Mouse (Mus musculus): Measurements from ENCODE around the gene Trim8.

Gene Trim8

DNA sequence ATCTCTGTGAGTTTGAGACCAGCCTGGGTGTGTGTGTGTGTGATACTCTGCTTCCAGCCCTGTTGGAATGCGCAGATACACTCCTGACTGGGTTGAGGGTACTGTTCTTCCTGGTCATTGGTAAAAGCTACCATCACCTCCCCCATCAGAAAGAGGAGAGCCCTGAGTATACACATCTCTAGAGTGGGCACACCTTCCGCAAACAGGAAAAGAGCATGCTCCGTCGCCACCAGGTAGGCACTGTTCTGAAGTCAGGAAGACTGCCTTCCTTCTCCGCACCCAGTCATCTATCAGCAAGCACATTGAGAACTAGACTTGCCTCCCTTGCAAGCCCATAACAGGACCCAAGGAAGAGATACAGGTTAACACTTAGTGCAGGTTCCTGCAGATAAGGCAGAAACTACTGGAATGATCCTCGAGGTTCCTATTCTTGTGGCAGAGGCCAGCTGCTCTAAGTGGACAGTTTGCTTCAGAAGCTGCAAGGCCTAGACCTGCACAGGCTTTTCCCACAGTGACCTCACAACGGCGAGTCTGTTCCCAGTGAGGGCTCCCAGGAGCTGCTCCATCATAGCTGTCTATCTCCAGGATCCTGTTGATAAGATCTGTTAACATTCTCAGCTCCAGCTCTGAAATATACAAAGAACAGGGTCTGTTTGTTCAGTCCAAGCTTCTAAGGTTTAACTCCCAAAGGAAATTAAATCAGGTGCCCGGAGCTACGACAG, 20.7 kb upstream of the Trim8 start:
- DNase-seq (ENCODE audit: low spot score in 2 of 2) = no peak

DNA sequence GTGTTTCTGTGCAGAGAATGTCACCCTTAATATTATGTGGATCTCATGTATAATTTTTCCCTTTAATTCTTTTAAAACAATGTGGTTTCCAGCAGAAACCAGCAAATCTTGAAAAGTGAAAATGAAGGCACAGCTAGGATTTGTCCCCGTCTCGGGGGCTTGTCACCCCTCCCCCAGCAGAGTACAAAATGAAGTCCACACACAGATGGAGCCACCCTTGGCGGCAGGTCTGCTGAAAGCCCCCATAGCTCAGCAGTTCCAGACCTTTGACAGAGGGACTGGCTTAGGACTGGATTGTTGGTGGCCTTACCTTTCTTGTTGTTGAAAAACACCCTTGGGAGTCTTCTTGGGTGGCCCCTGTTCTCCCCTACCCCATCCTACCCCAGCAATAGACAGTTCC, 20.1 kb upstream of the Trim8 start:
- DNase-seq (ENCODE audit: low spot score in 2 of 2) = no peak

DNA sequence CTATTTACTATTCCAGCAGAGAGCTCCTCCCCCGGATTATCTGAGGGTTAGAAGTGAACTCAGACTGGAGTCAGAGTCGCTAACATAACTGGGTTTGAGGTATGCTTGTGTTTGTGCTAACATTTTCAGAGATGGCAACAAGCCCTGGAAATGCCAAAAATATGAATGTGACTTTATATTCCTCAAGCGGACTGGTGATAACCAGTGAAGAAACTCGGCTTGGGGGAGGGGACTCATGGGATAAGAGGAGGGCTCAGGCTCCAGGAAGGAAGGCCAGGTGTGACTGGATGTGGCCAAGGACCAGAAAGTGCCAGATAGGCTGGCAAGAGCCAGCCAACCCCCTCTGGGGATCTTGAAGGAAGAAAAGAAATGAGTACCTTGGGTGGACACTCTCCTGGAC, 19.7 kb upstream of the Trim8 start:
- DNase-seq (ENCODE audit: low spot score in 2 of 2) = no peak

DNA sequence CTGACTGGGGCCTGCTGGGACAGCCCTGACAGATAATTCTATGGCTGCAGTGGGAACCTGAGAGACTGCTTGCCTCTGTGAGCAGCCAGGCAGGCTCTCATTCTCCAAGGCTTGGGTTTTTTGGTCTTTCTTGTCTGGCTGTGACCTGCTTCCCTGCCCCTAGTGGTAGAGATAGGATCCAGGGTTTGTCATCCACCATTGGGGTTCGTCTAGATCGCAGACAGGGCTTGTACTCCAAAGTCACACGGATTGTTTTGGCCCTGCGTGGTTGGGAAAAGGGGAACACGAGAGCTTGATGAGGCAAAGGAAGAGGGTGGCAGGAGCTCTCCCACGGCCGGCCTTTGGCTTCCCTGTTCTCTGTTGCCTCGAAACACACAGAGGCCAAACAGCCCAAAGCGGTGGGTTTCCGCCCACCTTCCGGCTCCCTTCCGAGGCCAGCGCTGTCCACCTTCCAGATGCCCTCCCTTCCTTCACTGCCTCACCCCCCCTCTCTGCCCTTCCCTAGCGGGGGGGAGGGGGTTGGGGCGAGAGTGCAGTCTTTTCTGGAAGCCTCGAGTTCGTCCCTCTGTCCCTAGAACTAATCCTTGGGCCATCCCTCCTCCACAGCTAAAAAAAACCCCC, 18.5 kb upstream of the Trim8 start:
- DNase-seq (ENCODE audit: low spot score in 2 of 2) = no peak

DNA sequence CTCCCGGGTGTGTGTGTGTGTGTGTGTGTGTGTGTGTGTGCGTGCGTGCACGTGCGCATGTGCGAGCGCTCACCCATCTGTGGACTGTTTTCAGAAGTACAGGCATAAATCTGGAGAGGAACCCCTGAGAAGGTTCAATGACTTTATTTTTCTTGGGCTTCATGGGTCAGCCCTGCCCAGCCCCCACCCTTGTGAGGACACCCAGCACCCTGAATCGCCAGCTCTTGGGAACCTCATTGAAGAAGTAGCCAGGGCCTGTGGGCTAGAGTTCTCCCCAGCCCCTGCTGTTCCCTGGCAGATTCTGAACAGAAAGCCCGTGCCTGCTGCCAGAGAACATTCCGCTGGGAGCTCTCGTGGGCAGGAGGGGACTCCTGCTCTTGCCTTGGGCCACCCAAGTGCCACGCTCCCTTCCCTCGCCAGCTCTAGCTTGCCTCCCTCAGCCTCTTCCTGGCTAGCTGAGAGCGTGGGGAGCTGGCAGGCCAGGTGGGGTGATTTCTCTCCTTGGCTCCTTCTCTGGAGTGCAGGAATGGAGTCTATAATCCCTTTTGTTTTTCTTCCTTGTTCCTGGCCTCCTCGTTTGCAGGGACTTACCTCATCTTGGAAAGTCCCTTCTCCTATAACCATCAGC, 17.7 kb upstream of the Trim8 start:
- peak in 1 of 2 experiments; percentile 57 for DNase-seq (ENCODE audit: low spot score in 2 of 2)

DNA sequence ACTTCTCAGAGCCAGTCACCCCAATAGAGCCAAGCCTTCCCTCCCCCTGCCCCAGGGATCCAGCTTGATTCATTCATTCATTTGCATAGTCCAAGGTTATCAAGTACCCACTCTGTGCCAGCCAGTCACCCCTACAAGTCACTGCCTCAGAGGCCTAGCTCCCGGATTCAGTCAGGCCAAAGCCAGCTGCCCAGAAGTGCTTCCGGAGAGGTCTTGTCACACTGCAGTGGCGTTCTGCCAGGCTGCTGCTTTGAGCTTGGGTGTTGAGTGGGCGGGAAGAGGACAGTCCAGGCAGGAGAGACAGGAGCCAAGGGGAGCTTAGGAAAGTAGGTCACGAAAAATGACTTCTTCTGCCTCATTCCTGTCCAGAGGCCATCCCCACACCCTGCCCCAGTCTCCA, 17.0 kb upstream of the Trim8 start:
- peak; percentile 59 to 60 for DNase-seq (ENCODE audit: low spot score in 2 of 2)

DNA sequence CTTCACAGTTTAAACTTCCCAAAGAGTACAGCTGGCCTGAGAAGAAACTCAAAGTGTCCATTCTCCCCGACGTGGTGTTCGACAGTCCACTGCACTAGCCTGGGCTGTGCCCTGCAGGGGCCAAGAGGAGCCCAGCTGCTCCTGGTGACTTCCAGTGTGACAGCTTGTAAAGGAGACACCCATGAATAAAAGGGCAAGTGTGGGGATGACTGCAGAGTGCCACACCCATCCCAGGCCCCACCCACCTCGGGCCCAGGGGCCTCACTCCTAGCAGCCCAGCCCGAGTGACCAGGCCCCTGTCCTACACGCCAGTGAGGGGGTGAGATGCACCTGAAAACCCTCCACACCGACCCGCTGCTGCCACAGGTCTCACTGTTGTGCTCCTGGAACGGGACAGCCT, 15.7 kb upstream of the Trim8 start:
- no peak for DNase-seq (ENCODE audit: low spot score in 2 of 2)

DNA sequence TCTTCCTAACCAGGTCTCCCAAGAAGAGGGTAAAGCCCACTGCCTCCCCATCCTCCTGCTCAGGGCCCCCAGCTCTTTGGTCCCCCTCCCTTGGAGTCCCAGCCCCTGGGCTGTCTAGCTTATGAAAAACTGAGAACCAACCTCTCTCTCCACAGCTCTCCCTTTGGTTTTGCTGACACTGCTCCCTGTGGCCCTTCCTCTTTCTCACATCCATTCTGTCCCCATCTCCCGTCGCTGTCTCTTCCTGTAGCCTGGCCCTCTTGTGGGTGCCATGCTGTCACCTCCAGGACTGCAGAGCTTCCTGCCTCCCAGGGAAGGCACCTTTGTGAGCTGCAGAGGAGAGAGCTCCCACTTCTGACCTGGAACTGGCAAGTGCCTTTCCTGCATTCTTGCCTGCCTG, 14.8 kb upstream of the Trim8 start:
- DNase-seq (ENCODE audit: low spot score in 2 of 2) = no peak

DNA sequence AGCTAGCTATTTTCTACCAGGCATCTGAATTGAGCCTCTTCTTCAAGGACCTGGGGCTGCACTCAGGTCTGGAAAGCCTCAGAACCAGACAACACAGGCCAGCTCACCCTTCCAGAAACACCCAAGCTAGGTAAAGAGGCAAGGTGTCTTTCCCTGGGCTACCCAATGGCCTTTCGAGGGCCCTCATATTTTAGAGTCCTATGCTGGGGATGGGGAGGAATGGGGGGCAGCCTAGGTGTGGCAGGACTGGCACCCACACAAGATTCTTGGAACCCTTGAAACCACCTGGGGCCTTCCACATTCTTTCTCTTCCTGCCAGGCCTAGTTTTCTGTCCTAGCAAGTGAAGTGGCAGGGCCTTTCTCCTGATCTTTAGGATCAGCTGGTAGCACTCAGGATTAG, 12.1 kb upstream of the Trim8 start:
- DNase-seq (ENCODE audit: low spot score in 2 of 2) = no peak

DNA sequence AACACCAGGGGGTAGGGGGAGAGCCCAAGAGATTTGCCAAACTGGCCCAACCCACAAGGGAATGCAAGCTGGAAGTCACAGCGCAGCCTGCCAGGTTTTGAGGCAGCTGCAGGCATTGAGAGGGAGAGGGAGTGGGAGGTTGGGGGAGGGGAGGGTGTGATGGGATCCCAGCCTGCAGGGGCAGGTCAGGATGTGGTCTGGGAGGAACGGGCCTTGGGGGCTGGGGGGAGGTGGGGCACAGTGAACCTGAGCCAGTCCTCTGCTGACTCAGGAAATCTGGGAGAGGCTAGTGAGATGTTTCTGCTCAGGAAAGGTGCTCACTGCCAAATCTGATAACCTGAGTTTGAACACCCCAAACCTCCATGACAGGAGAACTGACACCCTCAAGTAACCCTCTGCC, 10.9 kb upstream of the Trim8 start:
- no peak for DNase-seq (ENCODE audit: low spot score in 2 of 2)

DNA sequence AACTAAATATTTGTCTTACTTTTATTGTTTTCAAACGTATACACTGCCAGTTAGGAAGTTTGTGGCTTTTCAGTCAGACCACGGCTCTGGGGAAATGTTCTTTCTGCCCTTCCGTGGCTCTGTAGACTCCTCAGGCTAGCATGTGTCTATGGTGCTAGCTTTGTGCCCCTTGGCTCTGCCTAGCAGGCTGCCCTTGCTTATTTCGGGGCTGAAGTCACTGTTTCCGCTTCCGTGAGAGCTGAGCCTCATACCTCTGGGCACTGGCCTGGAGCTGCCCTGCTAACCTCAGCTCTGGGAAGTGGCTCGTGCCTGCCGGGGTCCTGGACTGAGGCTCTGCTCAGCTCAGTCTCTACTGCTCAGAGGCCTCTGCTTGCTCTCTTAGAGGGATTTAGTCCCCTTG, 6.4 kb upstream of the Trim8 start:
- no peak for DNase-seq (ENCODE audit: low spot score in 2 of 2)

DNA sequence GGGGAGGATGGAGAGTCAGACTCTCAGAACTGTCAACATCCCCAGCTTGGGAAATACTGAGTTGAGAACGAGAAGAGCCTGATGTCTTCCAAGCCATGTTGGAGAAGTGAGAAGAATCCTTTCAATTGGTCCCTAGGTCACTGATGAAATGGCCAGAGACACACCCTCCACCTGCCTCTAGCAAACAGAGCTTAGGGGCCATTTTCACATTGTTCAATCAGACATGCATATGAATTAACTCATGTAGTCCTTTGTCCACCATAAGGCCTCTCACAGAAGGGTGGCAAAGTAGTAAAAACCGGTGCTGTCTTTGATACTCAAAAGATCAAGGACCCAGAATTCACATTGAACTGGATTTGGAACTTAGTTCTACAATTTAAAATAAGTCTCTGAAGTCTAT, 4.3 kb upstream of the Trim8 start:
- DNase-seq (ENCODE audit: low spot score in 2 of 2) = no peak

DNA sequence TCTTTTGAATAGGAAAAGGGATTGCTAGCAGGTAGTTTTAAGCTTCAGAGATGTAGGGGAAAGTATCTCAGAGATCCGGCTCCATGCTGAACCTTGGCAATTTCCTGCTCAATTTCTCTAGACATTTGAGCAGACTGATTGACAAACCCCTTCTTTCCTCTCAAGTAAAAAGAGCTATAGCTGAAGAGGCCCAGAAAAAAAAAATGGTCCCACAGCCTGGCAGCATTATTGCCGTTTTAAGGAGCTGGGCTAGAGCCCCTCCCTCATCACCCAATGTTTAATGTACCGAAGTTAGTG, 2.0 kb upstream of the Trim8 start:
- DNase-seq (ENCODE audit: low spot score in 2 of 2) = no peak

DNA sequence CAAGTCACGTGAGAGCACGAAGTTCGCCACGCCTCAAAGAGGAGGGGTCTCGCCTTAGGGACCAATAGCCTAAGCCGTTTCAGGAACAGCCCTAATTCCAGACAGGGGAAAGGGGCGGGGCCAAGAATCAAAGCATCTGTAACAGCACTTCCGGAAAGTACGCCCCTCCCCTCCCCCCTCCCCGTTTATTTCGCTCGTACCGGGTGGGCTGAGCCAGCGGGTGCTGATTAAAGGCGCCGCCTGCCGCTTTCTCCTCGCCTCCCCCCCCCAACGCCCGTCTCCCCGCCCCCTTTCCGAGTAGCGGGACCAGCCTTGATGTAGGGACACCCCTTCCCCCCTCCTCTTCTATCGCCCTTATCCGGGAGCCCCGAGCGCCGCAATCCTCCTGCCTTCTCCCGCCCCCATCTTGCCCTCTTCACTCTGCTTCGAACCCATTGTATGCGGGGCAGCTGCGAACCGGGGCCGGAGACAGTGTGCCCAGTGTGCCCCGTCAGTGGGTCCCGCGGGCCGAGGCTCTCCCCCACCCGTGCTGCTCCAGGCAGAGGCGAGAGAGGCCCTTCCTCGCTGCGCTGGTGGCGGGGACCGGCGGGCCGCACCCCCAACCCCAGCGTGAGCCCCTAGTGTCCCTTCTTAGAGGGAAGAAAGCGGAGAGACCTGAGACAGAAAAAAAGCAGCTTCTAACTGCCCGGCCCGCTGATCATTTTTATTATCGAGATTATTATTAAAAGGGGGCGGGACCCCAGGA, 1.5 kb upstream of the Trim8 start:
- DNase-seq (ENCODE audit: low spot score in 2 of 2) = peak; percentile 96 to 97

DNA sequence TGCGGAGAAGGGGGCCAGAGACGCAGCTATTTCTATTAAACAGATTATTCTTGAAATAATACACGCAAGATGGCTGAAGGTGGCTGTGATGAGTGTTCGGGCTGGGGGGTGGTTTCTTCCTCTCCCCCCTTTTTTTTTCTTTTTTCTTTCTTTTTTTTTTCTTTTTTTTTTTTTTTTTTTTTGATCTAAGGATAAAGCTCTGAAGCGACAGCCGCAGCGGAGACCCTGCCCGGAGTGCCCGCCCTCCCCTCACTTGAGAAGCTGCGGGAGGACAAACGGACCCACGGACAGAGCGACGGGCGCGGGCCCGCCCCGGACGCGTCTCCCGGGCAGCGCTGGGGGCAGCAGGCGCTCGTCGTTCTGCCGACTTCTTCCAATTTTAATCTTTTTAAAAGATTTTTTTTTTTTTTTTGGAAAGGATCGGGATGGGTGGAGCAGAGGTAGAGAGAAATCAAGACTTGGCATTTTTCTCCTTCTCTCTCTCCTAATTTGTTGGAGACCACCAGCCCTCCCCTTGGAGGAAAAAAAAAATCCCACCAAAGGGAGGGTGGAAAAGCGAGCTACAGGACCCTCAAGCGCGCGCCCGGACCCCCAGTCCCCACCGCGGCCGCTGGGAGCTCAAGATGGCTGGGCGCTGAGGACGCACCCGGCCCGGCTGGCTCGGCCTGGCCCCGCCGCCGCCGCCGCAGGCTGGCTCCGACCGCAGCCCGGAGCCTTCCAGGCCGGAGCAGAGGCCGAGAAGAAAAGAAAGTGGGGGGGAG, 741 bp upstream of the Trim8 start:
- DNase-seq (ENCODE audit: low spot score in 2 of 2) = no peak

DNA sequence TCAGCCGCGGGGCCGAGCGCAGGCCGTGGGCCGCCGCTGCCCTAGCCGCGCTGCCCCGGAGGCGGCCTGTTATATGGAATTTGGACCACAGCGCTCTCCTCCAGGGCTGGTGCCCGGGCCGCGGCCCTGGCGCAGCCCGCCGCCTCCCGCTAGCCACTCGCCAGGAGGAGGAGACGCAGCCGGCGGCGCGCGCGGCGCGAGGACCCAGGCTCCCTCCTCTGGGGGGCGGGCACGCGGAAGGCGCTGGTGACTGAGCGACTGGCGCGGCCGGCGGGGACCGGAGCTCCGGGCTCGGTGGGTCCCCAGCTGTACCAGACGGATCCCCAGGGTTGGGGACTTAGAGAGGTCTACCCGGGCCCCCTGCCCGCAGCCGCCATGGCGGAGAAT, 560 bp downstream of the Trim8 start:
- DNase-seq (ENCODE audit: low spot score in 2 of 2) = peak; percentile 71 to 78

DNA sequence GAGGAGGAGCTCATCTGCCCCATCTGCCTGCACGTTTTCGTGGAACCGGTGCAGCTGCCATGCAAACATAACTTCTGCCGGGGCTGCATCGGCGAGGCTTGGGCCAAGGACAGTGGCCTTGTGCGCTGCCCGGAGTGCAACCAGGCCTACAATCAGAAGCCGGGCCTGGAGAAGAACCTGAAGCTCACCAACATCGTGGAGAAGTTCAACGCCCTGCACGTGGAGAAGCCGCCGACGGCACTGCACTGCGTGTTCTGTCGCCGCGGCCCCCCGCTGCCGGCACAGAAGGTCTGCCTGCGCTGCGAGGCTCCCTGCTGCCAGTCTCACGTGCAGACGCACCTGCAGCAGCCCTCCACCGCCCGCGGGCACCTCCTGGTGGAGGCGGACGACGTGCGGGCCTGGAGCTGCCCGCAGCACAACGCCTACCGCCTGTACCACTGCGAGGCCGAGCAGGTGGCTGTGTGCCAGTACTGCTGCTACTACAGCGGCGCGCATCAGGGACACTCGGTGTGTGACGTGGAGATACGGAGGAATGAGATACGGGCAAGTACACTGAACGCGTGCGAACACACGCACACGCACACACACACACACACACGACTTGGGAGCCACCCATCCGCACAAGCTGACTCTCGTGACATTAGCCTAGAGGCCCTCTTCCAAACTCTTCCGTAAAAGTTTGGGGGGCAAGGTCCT, 1.1 kb downstream of the Trim8 start:
- peak; percentile 72 to 81 for DNase-seq (ENCODE audit: low spot score in 2 of 2)

DNA sequence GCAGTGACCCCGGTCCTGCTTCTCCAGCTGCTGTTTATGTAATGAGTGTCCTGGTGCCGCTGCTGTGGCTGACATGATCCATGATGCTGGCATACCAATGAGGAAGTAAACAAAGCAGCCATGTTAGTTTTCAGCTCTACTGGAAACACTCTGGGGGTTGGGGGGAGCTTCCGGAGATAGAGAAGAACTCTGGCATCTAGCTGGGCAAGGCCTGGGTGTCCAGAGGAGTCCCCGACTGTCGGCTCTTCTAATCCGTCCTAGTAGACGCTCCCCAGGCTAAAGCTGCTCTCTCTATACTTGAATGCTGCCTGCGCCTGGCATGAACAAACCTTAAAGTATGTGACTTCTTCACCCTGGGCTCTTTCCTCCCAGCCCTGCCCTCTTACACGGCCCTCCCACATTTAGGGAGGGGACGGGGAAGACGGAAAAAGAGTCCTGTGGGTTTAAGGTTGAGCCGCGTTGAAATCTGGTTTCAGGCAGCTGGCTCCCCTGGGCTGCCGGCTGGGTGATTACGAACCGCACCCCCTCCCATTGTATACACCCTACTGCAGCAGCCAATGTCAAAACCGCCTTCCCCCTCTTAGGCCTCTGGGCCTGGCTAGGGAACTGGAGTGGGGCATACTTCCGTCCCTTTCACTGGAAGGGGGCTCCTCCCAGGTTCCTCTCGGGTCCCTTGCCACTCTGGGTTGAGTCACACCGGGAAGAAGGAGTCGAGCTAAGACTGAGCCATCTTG, 2.0 kb downstream of the Trim8 start:
- DNase-seq (ENCODE audit: low spot score in 2 of 2) = peak; percentile 45 to 63

DNA sequence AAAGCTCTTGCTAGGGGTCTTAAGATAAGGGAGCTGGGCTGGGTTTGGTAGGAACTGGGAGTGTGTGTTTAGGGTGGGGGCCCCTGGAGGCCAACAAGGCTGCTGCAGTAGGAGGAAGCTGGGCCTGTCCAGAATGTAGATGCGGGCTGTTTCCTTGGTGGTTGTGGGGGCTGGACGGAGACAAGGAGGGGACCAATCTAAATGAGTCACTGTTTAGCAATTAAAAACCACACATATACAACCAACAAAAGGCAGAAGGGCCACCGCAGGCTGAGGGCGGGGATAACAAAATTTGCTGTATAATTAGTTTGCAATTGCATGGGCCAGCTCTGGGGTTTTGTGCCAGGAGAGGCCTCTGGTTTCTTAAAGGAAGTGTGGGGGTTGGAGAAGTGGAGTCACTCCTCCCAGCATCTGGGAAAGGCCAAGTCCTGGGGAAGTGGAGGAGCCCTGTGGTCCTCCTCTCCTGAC, 2.6 kb downstream of the Trim8 start:
- peak; percentile 44 to 60 for DNase-seq (ENCODE audit: low spot score in 2 of 2)

DNA sequence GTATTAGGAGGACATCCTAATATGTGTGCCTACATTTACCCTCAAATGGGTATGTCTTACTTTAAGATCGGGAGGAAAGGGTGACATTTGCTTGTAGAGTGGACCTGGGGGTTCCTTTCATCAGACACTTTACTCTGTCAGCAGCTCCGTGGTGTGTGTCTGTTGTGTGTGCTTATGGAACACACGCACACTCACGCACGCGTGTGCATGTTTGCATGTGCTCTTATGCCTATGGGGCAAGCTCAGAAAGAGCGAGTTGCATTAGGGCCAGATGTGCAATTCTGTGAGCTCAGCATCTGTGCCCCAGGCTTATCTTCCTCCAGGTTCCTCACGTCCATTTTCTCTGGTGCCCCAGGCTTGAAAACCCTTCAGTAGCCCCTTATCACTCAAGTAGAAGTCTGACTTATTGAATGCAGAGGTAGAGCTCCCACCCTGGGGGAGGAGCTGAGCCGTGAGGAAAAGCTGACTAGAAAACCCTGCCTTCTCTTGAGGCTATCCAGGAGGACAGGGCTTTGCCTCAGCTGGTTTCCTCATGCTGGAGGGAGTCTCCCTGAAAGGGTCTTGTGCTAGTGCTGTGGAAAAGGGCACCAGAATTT, 3.4 kb downstream of the Trim8 start:
- no peak for DNase-seq (ENCODE audit: low spot score in 2 of 2)

Data from right cerebral cortex, adult 2 months (tissue).